Mouse (Mus musculus): ENCODE results near the gene Scn8a. TPM values are rescaled to one million over a fixed set of nuclear protein-coding genes. Genes with fewer than 3 reads are reported as not detected.

Gene Scn8a
- polyA plus RNA-seq, 2 experiments from 2014 or later, result 0.29 to 0.32 TPM

Other genes with a start within 250 kb of the Scn8a start
- gene Smagp, start 232.9 kb upstream of the Scn8a start, polyA plus RNA-seq (2017; shearing (Covaris generic)), result not detected
- 100 to 1,000 TPM; 283 to 390 TPM for gene Bin2, start 200.3 kb upstream of the Scn8a start, polyA plus RNA-seq (2017; shearing (Covaris generic))
- 10 to 100 TPM in 1 of 2 experiments, 1 to 10 TPM in 1; 5.7 to 10.5 TPM for gene Cela1, start 181.9 kb upstream of the Scn8a start, polyA plus RNA-seq (2017; shearing (Covaris generic))
- 100 to 1,000 TPM in 1 of 2 experiments, 10 to 100 TPM in 1; 63.9 to 105 TPM for gene Galnt6, start 140.5 kb upstream of the Scn8a start, polyA plus RNA-seq (2017; shearing (Covaris generic))
- gene Slc4a8, start 108.1 kb upstream of the Scn8a start, polyA plus RNA-seq (2017; shearing (Covaris generic)), result 1 to 10 TPM; 5.7 to 7.7 TPM
- not detected for gene Gm47841, start 177.5 kb downstream of the Scn8a start, polyA plus RNA-seq (2017; shearing (Covaris generic))
- gene Fignl2, start 208.7 kb downstream of the Scn8a start, polyA plus RNA-seq (2017; shearing (Covaris generic)), result not detected
- gene Ankrd33, start 245.9 kb downstream of the Scn8a start, polyA plus RNA-seq (2017; shearing (Covaris generic)), result not detected

Measured in CD4-positive, CD25-positive, alpha-beta regulatory T cell, adult 4 months (primary cell).